Mouse (Mus musculus): ENCODE measurements around the gene Hist1h3c.
A peak's percentile ranks its signal among the peaks of the same experiment; 100 is the strongest.
"Not testable (repeated sequence)": the region's sequence is repeated elsewhere in the genome, so short reads cannot be mapped to it uniquely, and the experiment has no call there.

Gene Hist1h3c

GRCm38 (mm10) chr13:23757211-23757773, 11.9 kb upstream of the Hist1h3c start:
- DNase-seq (ENCODE audit: low read depth, low spot score), result no peak

GRCm38 (mm10) chr13:23756790-23757189, 11.4 kb upstream of the Hist1h3c start, which contains the start of gene Hist1h4b:
TSS of gene Hist1h4b (plus strand) at chr13:23757013.
- peak; percentile 89 for DNase-seq (ENCODE audit: low read depth, low spot score)

DNA sequence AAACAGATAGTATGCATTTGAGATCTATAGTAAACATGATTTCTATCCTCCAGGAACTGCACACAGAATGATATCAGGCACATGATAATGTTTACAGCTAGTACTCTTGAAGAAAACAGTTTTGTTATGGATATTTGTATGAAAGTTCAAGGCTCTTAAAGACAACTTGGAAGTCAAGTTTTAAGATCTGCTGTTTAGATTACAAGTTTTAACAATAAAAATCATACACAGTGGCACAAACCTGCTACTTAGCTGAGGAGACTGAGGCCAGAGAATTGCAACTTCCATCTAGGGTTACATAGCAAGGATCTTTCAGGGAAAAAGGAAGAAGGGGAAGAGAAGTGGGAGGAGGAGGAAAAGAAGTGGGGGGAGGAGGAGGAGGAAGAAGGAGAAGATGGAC, 9.6 kb upstream of the Hist1h3c start:
- DNase-seq (ENCODE audit: low read depth, low spot score), result no peak

DNA sequence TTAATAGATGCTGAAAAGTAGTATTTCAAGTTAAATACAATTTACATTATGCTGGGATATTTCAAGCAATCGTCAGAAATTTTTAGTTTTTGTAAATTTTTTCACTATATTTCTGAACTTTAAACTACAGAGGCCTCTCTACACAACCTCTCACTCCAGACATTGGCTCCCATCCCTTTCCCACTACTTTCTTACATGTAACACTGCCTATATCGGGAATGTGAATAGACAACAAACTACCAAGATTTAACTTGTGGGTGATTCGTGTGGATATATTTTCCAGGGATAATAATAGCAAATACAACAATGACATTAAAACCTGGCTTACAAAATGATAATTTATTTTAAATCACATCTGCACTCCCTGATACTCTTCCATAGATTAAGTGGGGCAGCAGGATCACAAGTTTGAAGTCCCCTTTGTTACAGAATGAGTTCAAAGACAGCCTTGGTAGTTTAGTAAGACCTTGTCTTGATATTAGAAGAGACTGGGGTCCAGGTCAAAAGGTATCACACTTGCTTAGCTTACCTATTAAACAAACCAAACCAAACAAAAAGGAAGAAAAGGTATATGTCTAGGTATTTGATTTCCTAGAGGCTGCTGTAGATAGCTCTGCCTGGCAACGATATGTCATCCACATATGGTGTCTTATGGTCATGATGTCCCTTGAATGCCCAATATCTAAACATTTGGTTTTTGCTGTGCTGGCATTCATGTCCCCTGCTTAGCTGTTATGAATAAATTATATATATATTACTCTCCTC, 8.1 kb upstream of the Hist1h3c start:
- DNase-seq (ENCODE audit: low read depth, low spot score), result no peak

DNA sequence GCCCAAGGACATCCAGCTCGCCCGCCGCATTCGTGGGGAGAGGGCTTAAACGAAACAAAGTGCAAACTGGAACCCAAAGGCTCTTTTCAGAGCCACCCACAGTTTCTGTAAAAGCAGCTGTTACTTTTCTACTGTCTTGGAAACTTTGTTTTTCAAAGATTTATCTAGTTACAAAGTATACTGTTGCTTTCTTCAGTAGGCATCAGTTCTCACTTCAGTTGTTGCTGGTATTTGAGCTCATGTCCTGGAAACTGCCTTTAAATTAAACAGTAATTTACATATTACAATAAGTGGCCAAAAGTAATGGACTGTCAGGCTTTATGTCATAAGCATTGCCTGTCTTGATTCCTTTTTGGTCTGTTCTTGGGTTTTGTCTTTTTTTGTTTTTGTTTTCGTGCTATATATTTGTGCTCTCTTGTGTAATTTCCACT, 7.4 kb upstream of the Hist1h3c start:
- no peak for DNase-seq (ENCODE audit: low read depth, low spot score)

DNA sequence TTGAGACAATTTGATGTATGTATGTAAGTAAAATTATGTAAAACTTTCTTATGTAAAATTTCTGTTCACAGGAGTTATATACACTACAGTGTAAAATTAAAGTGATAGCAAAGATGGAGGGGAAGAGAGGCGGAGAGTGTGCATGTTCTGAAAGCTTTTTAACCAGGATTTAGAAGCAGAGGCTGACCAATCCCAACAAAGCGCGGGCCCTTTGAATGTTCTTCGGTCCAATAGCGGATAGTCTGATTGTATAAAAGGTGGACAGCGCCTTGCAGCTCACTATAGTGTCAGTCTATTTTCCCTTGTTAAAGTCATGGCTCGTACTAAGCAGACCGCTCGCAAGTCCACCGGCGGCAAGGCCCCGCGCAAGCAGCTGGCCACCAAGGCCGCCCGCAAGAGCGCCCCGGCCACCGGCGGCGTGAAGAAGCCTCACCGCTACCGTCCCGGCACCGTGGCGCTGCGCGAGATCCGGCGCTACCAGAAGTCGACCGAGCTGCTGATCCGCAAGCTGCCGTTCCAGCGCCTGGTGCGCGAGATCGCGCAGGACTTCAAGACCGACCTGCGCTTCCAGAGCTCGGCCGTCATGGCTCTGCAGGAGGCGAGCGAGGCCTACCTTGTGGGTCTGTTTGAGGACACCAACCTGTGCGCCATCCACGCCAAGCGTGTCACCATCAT, 6.8 kb upstream of the Hist1h3c start, which contains the start of gene Hist1h3b:
Gene Hist1h3b, plus strand, starts transcription at position 201 of the 675 bp plus-strand sequence.
- peak; percentile 89 for DNase-seq (ENCODE audit: low read depth, low spot score)

- DNase-seq (ENCODE audit: low read depth, low spot score), result no peak
Observed at GRCm38 (mm10) chr13:23751478-23751956, 6.1 kb upstream of the Hist1h3c start.

GRCm38 (mm10) chr13:23750839-23751477, 5.6 kb upstream of the Hist1h3c start, which contains the start of gene Hist1h2ab:
TSS of gene Hist1h2ab (plus strand) at chr13:23751126.
- not testable (repeated sequence) for DNase-seq (ENCODE audit: low read depth, low spot score)

- no peak for DNase-seq (ENCODE audit: low read depth, low spot score)
Observed at GRCm38 (mm10) chr13:23749563-23750121, 4.2 kb upstream of the Hist1h3c start.

DNA sequence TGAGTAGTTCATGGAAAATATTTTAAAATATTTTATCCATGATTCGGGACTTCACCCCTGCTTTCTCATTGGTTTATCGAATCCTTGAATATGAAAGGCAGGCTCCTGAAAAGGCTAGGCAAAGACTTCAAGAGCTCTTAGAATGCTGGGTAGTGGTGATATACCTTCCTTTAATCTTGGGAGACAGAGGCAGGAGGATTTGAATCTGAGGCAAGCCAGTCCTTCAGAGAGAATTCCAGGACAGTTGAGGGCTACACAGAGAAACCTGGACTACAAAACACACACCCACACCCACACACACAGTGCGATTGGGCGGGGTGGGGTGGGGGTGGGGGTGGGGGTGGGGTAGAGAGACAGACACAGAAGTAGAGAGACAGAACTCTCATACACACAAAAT, 2.5 kb upstream of the Hist1h3c start:
- DNase-seq (ENCODE audit: low read depth, low spot score), result no peak

DNA sequence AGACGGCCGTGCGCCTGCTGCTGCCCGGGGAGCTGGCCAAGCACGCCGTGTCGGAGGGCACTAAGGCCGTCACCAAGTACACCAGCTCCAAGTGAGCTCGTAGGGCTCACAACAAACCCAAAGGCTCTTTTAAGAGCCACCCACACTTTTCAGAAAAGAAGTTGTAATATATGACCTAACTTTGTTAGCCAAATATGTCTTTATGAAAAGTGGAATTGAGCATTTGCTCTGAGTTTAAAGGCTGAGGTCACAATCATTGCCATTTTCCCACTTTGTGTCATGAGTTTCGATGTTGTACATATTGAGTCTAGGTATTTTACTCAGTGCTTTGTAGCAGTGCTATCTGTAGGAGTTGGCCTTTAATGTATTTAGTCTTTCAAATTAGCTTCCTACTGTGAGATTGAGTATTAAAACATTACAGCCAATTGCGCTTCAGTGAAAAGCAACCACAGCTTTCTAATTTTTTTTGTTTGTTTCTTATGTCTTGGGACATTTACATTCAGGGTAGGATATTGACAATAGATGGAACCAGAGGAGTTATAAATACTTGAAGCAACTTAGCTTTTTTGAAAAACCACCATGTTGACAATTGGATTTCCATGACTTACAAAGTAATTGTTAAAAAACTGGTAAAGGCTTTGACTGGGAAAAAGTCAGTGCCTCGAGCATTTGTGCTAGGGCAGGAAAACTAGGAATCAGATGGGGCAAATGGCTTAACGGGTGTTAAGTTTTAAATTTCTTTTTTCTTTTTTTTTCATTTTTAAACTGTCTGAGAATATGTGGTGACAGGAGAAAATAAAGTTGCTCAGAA, 1.9 kb upstream of the Hist1h3c start:
- DNase-seq (ENCODE audit: low read depth, low spot score), result no peak

- peak; percentile 80 for DNase-seq (ENCODE audit: low read depth, low spot score)
Observed at GRCm38 (mm10) chr13:23746201-23747080, 1.0 kb upstream of the Hist1h3c start, which contains the start of gene Hist1h2bb. TSS of gene Hist1h2bb (plus strand) at chr13:23746734.

GRCm38 (mm10) chr13:23744421-23745380, 701 bp downstream of the Hist1h3c start:
- no peak for DNase-seq (ENCODE audit: low read depth, low spot score)

- DNase-seq (ENCODE audit: low read depth, low spot score), result no peak
Observed at GRCm38 (mm10) chr13:23743963-23744362, 1.4 kb downstream of the Hist1h3c start.

- no peak for DNase-seq (ENCODE audit: low read depth, low spot score)
Observed at GRCm38 (mm10) chr13:23743215-23743614, 2.2 kb downstream of the Hist1h3c start.

DNA sequence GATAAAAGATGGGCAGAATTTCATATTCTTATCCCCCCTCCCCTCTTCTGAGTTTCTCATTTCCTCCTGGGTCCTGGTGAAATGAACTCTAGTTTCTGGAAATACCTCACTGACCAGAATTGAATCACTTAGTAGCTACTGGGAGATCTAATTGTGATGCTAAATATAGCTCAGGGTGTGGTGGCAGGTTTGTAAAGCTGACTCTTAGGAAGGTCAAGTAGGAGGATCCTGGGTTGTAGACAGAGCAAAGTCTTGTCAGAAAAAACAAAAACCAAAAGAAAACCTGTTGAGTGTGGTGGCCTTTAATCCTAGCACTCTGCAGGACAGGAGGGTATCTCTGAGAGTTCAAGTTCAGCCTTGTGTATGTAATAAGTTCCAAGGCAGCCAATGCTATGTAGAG, 3.4 kb downstream of the Hist1h3c start:
- DNase-seq (ENCODE audit: low read depth, low spot score), result no peak

- no peak for DNase-seq (ENCODE audit: low read depth, low spot score)
Observed at GRCm38 (mm10) chr13:23740910-23741309, 4.5 kb downstream of the Hist1h3c start.

DNA sequence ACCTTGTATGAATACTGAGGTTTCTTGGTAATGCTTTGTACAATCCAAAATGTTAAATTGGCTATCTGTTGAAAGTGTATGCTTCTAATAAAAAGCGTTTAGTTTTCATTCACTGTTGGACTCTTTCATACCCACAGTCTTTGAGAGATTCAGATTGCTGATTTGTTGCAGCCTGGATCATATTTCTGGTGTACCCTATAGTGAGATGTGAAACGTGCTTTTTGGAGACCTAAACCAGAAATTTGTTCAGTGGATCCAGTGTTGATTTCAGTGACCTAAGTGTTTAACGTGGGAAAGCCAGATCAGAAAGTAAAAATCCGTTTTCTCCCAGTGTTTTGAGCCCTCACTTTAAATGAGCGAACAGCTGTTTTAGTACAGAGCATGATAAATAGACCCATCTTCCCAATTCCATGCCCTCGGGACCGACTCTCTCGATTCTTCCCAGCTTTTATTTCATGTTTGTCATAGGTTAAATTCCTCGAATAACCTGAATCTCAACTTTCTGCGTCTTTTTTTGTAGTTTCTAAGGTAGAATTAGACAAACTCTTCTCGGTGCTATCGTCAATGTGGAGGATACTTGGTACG, 5.1 kb downstream of the Hist1h3c start:
- no peak for DNase-seq (ENCODE audit: low read depth, low spot score)
